Mouse (Mus musculus) neural tube, embryonic 12.5 days (tissue): ENCODE measurements around the gene Dtx4. TPM values are rescaled to one million over a fixed set of nuclear protein-coding genes. Genes with fewer than 3 reads are reported as not detected.
A peak's percentile ranks its signal among the peaks of the same experiment; 100 is the strongest.

Source experiments
- ATAC-seq: fragments of 200-750 bp; cut with Nextera tagmentation; 2 replicates; pipeline ENCODE4 v1.8.0; 2017; ENCODE audit warnings: low read depth, mild to moderate bottlenecking, moderate TSS enrichment, moderate library complexity; ENCODE audit not compliant: low FRiP score
- H3K27ac ChIP-seq: fragments of 300-500 bp; sonication (generic); 2 replicates; pipeline ENCODE4 v1.5.1; 2016
- H3K27me3 ChIP-seq: fragments of 300-500 bp; sonication (generic); replicated peaks from 2 replicates; pipeline ENCODE4 v1.6.1; 2016; ENCODE audit warnings: mild to moderate bottlenecking
- H3K36me3 ChIP-seq: fragments of 300-500 bp; sonication (generic); 2 replicates; pipeline ENCODE4 v1.6.1; 2016; ENCODE audit warnings: mild to moderate bottlenecking
- H3K4me1 ChIP-seq: fragments of 300-500 bp; sonication (generic); 2 replicates; pipeline ENCODE4 v1.6.1; 2016
- H3K4me2 ChIP-seq: fragments of 300-500 bp; sonication (generic); replicated peaks from 2 replicates; pipeline ENCODE4 v1.6.1; 2016; ENCODE audit warnings: mild to moderate bottlenecking
- H3K4me3 ChIP-seq: fragments of 300-500 bp; sonication (generic); 2 replicates; pipeline ENCODE4 v1.5.1; 2016
- H3K9ac ChIP-seq: fragments of 300-500 bp; sonication (generic); 2 replicates; pipeline ENCODE4 v1.6.1; 2016; ENCODE audit warnings: mild to moderate bottlenecking
- H3K9me3 ChIP-seq: fragments of 300-500 bp; sonication (generic); 2 replicates; pipeline ENCODE4 v1.6.1; 2016; ENCODE audit warnings: mild to moderate bottlenecking
- WGBS: fragments of 180-500 bp; shearing (Covaris S2); methylation state at CpG from one replicate; pipeline ENCODE4 v1.1.7; 2016; 5-methylcytosine and 5-hydroxymethylcytosine counted together
- polyA plus RNA-seq: library from polyadenylated mRNA; unstranded; fragments of >200 nt; fragmentation: Nextera tagmentation; extraction: Ambion mirVana; gene quantifications from 2 replicates; pipeline ENCODE4 v1.2.1, GENCODE M21; 2016

Gene Dtx4
- polyA plus RNA-seq, 1 experiment from 2014 or later, result 63.3 TPM

- ATAC-seq, result no peak
- no peak overlapping the region for H3K4me2 ChIP-seq
- H3K9me3 ChIP-seq, result no peaks in the 10 kb centered on the region
- no peak overlapping the region for H3K27ac ChIP-seq
- H3K9ac ChIP-seq, result no peak overlapping the region
- H3K4me1 ChIP-seq, result peaks cover 2% of the 10 kb centered on the region; the same call in 1 of the 2 replicates
- H3K27me3 ChIP-seq, result no peaks in the 10 kb centered on the region
- H3K4me3 ChIP-seq, result no peak overlapping the region
- WGBS, result 73% methylated on average over 5 of the region's 5 CpGs
- peaks cover 70% of the 10 kb centered on the region for H3K36me3 ChIP-seq
Measured at GRCm38 (mm10) chr19:12476721-12477270, 24.5 kb downstream of the Dtx4 start.

GRCm38 (mm10) chr19:12475380-12476250, 25.6 kb downstream of the Dtx4 start:
- Histone ChIP-seq H3K4me1 (peaks cover 2% of the 10 kb centered on the region; the same call in 1 of the 2 replicates), H3K27me3 (no peaks in the 10 kb centered on the region), H3K9ac (no peak overlapping the region), H3K36me3 (peaks cover 68% of the 10 kb centered on the region), H3K27ac (no peak overlapping the region), H3K4me2 (no peak overlapping the region), H3K4me3 (no peak overlapping the region), H3K9me3 (no peaks in the 10 kb centered on the region)
- peak; percentile 89 for ATAC-seq
- 75% methylated on average over 15 of the region's 15 CpGs for WGBS

GRCm38 (mm10) chr19:12473951-12474350, 27.3 kb downstream of the Dtx4 start:
- H3K4me1 ChIP-seq, result peaks cover 2% of the 10 kb centered on the region; the same call in 1 of the 2 replicates
- no peak overlapping the region for H3K27ac ChIP-seq

GRCm38 (mm10) chr19:12473201-12473641, 28.0 kb downstream of the Dtx4 start:
- 80% methylated on average over 4 of the region's 4 CpGs for whole genome bisulfite sequencing
- H3K36me3 ChIP-seq, result peaks cover 62% of the 10 kb centered on the region
- no peak overlapping the region for H3K27ac ChIP-seq
- H3K4me2 ChIP-seq, result no peak overlapping the region
- no peaks in the 10 kb centered on the region for H3K9me3 ChIP-seq
- no peak overlapping the region for H3K9ac ChIP-seq
- H3K4me3 ChIP-seq, result no peak overlapping the region
- no peaks in the 10 kb centered on the region for H3K27me3 ChIP-seq
- H3K4me1 ChIP-seq, result peaks cover 2% of the 10 kb centered on the region; the same call in 1 of the 2 replicates
- ATAC-seq, result no peak

More at GRCm38 (mm10) chr19:12473951-12474350, 27.3 kb downstream of the Dtx4 start:
- H3K27me3 ChIP-seq, result no peaks in the 10 kb centered on the region
- no peak for ATAC-seq
- H3K4me3 ChIP-seq, result no peak overlapping the region
- no peak overlapping the region for H3K9ac ChIP-seq
- H3K4me2 ChIP-seq, result no peak overlapping the region
- WGBS, result 94% methylated on average over 4 of the region's 4 CpGs
- H3K36me3 ChIP-seq, result peaks cover 61% of the 10 kb centered on the region
- no peaks in the 10 kb centered on the region for H3K9me3 ChIP-seq

- Histone ChIP-seq H3K4me3 (no peak overlapping the region), H3K4me2 (no peak overlapping the region), H3K27me3 (no peaks in the 10 kb centered on the region), H3K36me3 (peaks cover 62% of the 10 kb centered on the region), H3K9me3 (no peaks in the 10 kb centered on the region), H3K4me1 (peaks cover 2% of the 10 kb centered on the region; the same call in 1 of the 2 replicates), H3K27ac (no peak overlapping the region), H3K9ac (no peak overlapping the region)
- ATAC-seq, result no peak
- 89% methylated on average over 5 of the region's 5 CpGs for WGBS
Measured at GRCm38 (mm10) chr19:12472381-12472976, 28.8 kb downstream of the Dtx4 start.

- Histone ChIP-seq H3K27ac (no peak overlapping the region), H3K9me3 (no peaks in the 10 kb centered on the region), H3K27me3 (no peaks in the 10 kb centered on the region), H3K9ac (no peak overlapping the region), H3K4me3 (no peak overlapping the region), H3K4me2 (no peak overlapping the region), H3K36me3 (peaks cover 62% of the 10 kb centered on the region), H3K4me1 (peaks cover 2% of the 10 kb centered on the region; the same call in 1 of the 2 replicates)
- 80% methylated on average over 3 of the region's 3 CpGs for WGBS
- no peak for ATAC-seq
Measured at GRCm38 (mm10) chr19:12471866-12472265, 29.4 kb downstream of the Dtx4 start.

- Histone ChIP-seq H3K27ac (no peak overlapping the region), H3K27me3 (no peaks in the 10 kb centered on the region), H3K9me3 (no peaks in the 10 kb centered on the region), H3K9ac (no peak overlapping the region), H3K4me1 (no peaks in the 10 kb centered on the region), H3K4me3 (no peak overlapping the region), H3K36me3 (peaks cover 49% of the 10 kb centered on the region), H3K4me2 (no peak overlapping the region)
- ATAC-seq, result no peak
- WGBS, result 84% methylated on average over 5 of the region's 5 CpGs
Measured at GRCm38 (mm10) chr19:12467436-12467835, 33.8 kb downstream of the Dtx4 start.

GRCm38 (mm10) chr19:12466204-12466603, 35.0 kb downstream of the Dtx4 start:
- Histone ChIP-seq H3K9me3 (no peaks in the 10 kb centered on the region), H3K27me3 (no peaks in the 10 kb centered on the region), H3K9ac (no peak overlapping the region), H3K27ac (no peak overlapping the region), H3K4me3 (no peak overlapping the region), H3K4me1 (no peaks in the 10 kb centered on the region), H3K4me2 (no peak overlapping the region), H3K36me3 (peaks cover 40% of the 10 kb centered on the region)
- WGBS, result 29% methylated on average over 7 of the region's 7 CpGs
- peak; percentile 59 for ATAC-seq

GRCm38 (mm10) chr19:12465530-12466144, 35.6 kb downstream of the Dtx4 start:
- no peaks in the 10 kb centered on the region for H3K4me1 ChIP-seq
- peaks cover 35% of the 10 kb centered on the region for H3K36me3 ChIP-seq
- no peaks in the 10 kb centered on the region for H3K27me3 ChIP-seq
- no peaks in the 10 kb centered on the region for H3K9me3 ChIP-seq
- H3K27ac ChIP-seq, result no peak overlapping the region
- H3K9ac ChIP-seq, result no peak overlapping the region
- no peak overlapping the region for H3K4me2 ChIP-seq
- WGBS, result 95% methylated on average over 10 of the region's 10 CpGs
- H3K4me3 ChIP-seq, result no peak overlapping the region
- no peak for ATAC-seq

GRCm38 (mm10) chr19:12464674-12465073, 36.6 kb downstream of the Dtx4 start:
- no peak for ATAC-seq
- Histone ChIP-seq H3K4me3 (no peak overlapping the region), H3K9me3 (no peaks in the 10 kb centered on the region), H3K4me2 (no peak overlapping the region), H3K27ac (no peak overlapping the region), H3K4me1 (no peaks in the 10 kb centered on the region), H3K9ac (no peak overlapping the region), H3K27me3 (no peaks in the 10 kb centered on the region), H3K36me3 (peaks cover 32% of the 10 kb centered on the region)
- 84% methylated on average over 4 of the region's 4 CpGs for WGBS

GRCm38 (mm10) chr19:12464127-12464526, 37.1 kb downstream of the Dtx4 start:
- H3K9me3 ChIP-seq, result no peaks in the 10 kb centered on the region
- peaks cover 28% of the 10 kb centered on the region for H3K36me3 ChIP-seq
- H3K4me1 ChIP-seq, result no peaks in the 10 kb centered on the region
- no peak for ATAC-seq
- WGBS, result 88% methylated on average over 5 of the region's 5 CpGs
- no peak overlapping the region for H3K27ac ChIP-seq
- no peak overlapping the region for H3K4me2 ChIP-seq
- no peak overlapping the region for H3K9ac ChIP-seq
- no peaks in the 10 kb centered on the region for H3K27me3 ChIP-seq
- no peak overlapping the region for H3K4me3 ChIP-seq

- 68% methylated on average over 1 of the region's 1 CpGs for WGBS
- no peaks in the 10 kb centered on the region for H3K4me1 ChIP-seq
- H3K9me3 ChIP-seq, result no peaks in the 10 kb centered on the region
- no peak overlapping the region for H3K4me2 ChIP-seq
- H3K27ac ChIP-seq, result no peak overlapping the region
- no peak overlapping the region for H3K9ac ChIP-seq
- no peak overlapping the region for H3K4me3 ChIP-seq
- peaks cover 24% of the 10 kb centered on the region for H3K36me3 ChIP-seq
- no peaks in the 10 kb centered on the region for H3K27me3 ChIP-seq
- no peak for ATAC-seq
Measured at GRCm38 (mm10) chr19:12463722-12464035, 37.6 kb downstream of the Dtx4 start.
